ENCODE assay signal across 15 mouse cellular contexts in genomic region chr13:37895564-37896254, GRCm38 (mm10).
DNase-seq lines count a peak whose midpoint lies in the region; ATAC-seq and TF ChIP-seq lines count a peak whose summit lies in the region.
"Had no signal": no experiment of that assay in that cellular context is flagged by ENCODE, and none has a peak within 500 bp of the region (broad histone marks: within the 10 kb centered on the region; RNA-seq: fewer than 3 reads in every experiment).

No protein-coding gene starts in this region.

- ATAC-seq in heart, embryonic 11.5 days (replicated peaks; ENCODE audit: insufficient number of reproducible peaks, low FRiP score, low TSS enrichment), result no peak
- ATAC-seq in heart, postnatal 0 days (ENCODE audit: insufficient read depth, low read depth), result peak; percentile 30; the same call in 1 of the 2 replicates
- no peak for ATAC-seq in forebrain, embryonic 12.5 days (ENCODE audit: low FRiP score)
- ATAC-seq: midbrain, embryonic 13.5 days had no signal

- no peaks in the 10 kb centered on the region for H3K27me3 ChIP-seq in heart, embryonic 11.5 days (ENCODE audit: control insufficient read depth, insufficient read depth, low read length)
- H3K27me3 ChIP-seq in heart, postnatal 0 days (ENCODE audit: control insufficient read depth, insufficient read depth, low read length), result no peaks in the 10 kb centered on the region
- no peaks in the 10 kb centered on the region for H3K27me3 ChIP-seq in small intestine, adult 2 months (ENCODE audit: control insufficient read depth, insufficient read depth, low read length)
- H3K27me3 ChIP-seq in forebrain, embryonic 12.5 days, result no peaks in the 10 kb centered on the region
- H3K27me3 ChIP-seq: hindbrain, embryonic 12.5 days; limb, embryonic 12.5 days; midbrain, embryonic 13.5 days; neural tube, embryonic 15.5 days had no signal

- TF ChIP-seq EP300 in heart, postnatal 0 days (IDR thresholded peaks at IDR 0.05; ENCODE audit: low read depth), result no peak

- peaks cover 9% of the 10 kb centered on the region for H3K36me3 ChIP-seq in heart, embryonic 11.5 days (ENCODE audit: control insufficient read depth, insufficient read depth, low read length)
- H3K36me3 ChIP-seq in heart, postnatal 0 days (replicated peaks; ENCODE audit: control insufficient read depth, insufficient read depth, low read length), result peaks cover 75% of the 10 kb centered on the region
- peaks cover 59% of the 10 kb centered on the region for H3K36me3 ChIP-seq in small intestine, adult 2 months (ENCODE audit: control insufficient read depth, insufficient read depth, low read length)
- 0 out of 2 replicates have a peak, but pooled peaks cover 3% of the 10 kb centered on the region for H3K36me3 ChIP-seq in forebrain, embryonic 12.5 days (replicated peaks)
- H3K36me3 ChIP-seq: hindbrain, embryonic 12.5 days; midbrain, embryonic 13.5 days; neural tube, embryonic 15.5 days had no signal

- H3K9me3 ChIP-seq in heart, embryonic 11.5 days (replicated peaks; ENCODE audit: control insufficient read depth, low read length), result no peaks in the 10 kb centered on the region
- H3K9me3 ChIP-seq in heart, postnatal 0 days (replicated peaks; ENCODE audit: control insufficient read depth, low read length), result no peaks in the 10 kb centered on the region
- no peaks in the 10 kb centered on the region for H3K9me3 ChIP-seq in forebrain, embryonic 12.5 days
- H3K9me3 ChIP-seq: hindbrain, embryonic 12.5 days; limb, embryonic 12.5 days; midbrain, embryonic 13.5 days; neural tube, embryonic 15.5 days had no signal

- H3K4me3 ChIP-seq in heart, embryonic 11.5 days (ENCODE audit: low read depth, low read length), result no peak overlapping the region
- no peak overlapping the region for H3K4me3 ChIP-seq in heart, postnatal 0 days (ENCODE audit: low read depth, low read length)
- H3K4me3 ChIP-seq in small intestine, adult 2 months (ENCODE audit: low read depth, low read length), result no peak overlapping the region
- H3K4me3 ChIP-seq in forebrain, embryonic 12.5 days (replicated peaks), result no peak overlapping the region
- H3K4me3 ChIP-seq: hindbrain, embryonic 12.5 days; limb, embryonic 12.5 days; midbrain, embryonic 13.5 days; neural tube, embryonic 15.5 days had no signal

- no peak for DNase-seq in heart, adult 11 months
- no peak for DNase-seq in heart, postnatal 0 days (ENCODE audit: low spot score)
- DNase-seq in kidney, postnatal 10 days, result peak; percentile 41
- DNase-seq in embryo, embryonic 10.5 days (ENCODE audit: low spot score), result no peak
- DNase-seq in right cerebral cortex, postnatal 4 days, result no peak
- DNase-seq: B cell, adult 2 months; cerebellum, postnatal 25 days; right cerebral cortex, postnatal 25 days had no signal

- H3K9ac ChIP-seq in heart, embryonic 11.5 days (ENCODE audit: low read depth, low read length), result 0 out of 2 replicates have a peak overlapping the region, but pooled peaks have one; percentile 6
- H3K9ac ChIP-seq in heart, postnatal 0 days (replicated peaks; ENCODE audit: low read depth, low read length), result 0 out of 2 replicates have a peak overlapping the region, but pooled peaks have one; percentile 2
- no peak overlapping the region for H3K9ac ChIP-seq in forebrain, embryonic 12.5 days
- H3K9ac ChIP-seq: hindbrain, embryonic 12.5 days; limb, embryonic 12.5 days; midbrain, embryonic 13.5 days; neural tube, embryonic 15.5 days had no signal

- TF ChIP-seq CTCF in heart, postnatal 0 days (IDR thresholded peaks at IDR 0.05; ENCODE audit: low read depth), result no peak
- no peak for TF ChIP-seq CTCF in small intestine, adult 2 months (IDR thresholded peaks at IDR 0.05; ENCODE audit: extremely low read depth, insufficient read length, insufficient replicate concordance, low read depth, low read length)

- WGBS in heart, embryonic 11.5 days (ENCODE audit: insufficient replicate concordance), result 42% methylated on average over 6 of the region's 6 CpGs
- WGBS in heart, postnatal 0 days, result 23% methylated on average over 6 of the region's 6 CpGs
- 28% methylated on average over 6 of the region's 6 CpGs for WGBS in small intestine, adult 2 months
- WGBS in forebrain, embryonic 12.5 days, result 79% methylated on average over 6 of the region's 6 CpGs

- peaks cover 14% of the 10 kb centered on the region for H3K4me1 ChIP-seq in heart, embryonic 11.5 days (ENCODE audit: control insufficient read depth, insufficient read depth, low read length)
- H3K4me1 ChIP-seq in heart, postnatal 0 days (ENCODE audit: control insufficient read depth, insufficient read depth), result peaks cover 24% of the 10 kb centered on the region
- peaks cover 23% of the 10 kb centered on the region for H3K4me1 ChIP-seq in small intestine, adult 2 months (ENCODE audit: control insufficient read depth, insufficient read depth, insufficient read length, low read length)
- no peaks in the 10 kb centered on the region for H3K4me1 ChIP-seq in forebrain, embryonic 12.5 days
- H3K4me1 ChIP-seq: hindbrain, embryonic 12.5 days; limb, embryonic 12.5 days; midbrain, embryonic 13.5 days; neural tube, embryonic 15.5 days had no signal

- no peak overlapping the region for H3K4me2 ChIP-seq in heart, embryonic 11.5 days
- no peak overlapping the region for H3K4me2 ChIP-seq in heart, postnatal 0 days (ENCODE audit: low read depth, low read length)
- no peak overlapping the region for H3K4me2 ChIP-seq in forebrain, embryonic 12.5 days
- H3K4me2 ChIP-seq: hindbrain, embryonic 12.5 days; limb, embryonic 12.5 days; midbrain, embryonic 13.5 days; neural tube, embryonic 15.5 days had no signal

- no peak for TF ChIP-seq POLR2A in small intestine, adult 2 months (IDR thresholded peaks at IDR 0.05; ENCODE audit: low read depth, low read length)

- H3K27ac ChIP-seq in heart, embryonic 11.5 days (ENCODE audit: low read depth, low read length), result peak overlapping the region; percentile 50
- H3K27ac ChIP-seq in heart, postnatal 0 days (ENCODE audit: low read depth), result peak overlapping the region; percentile 65
- H3K27ac ChIP-seq in small intestine, adult 2 months (ENCODE audit: insufficient read depth, low read depth, low read length), result peak overlapping the region; percentile 67
- H3K27ac ChIP-seq in forebrain, embryonic 12.5 days, result no peak overlapping the region
- H3K27ac ChIP-seq: hindbrain, embryonic 12.5 days; limb, embryonic 12.5 days; midbrain, embryonic 13.5 days; neural tube, embryonic 15.5 days had no signal
